Mouse (Mus musculus) retina, postnatal 7 days (tissue): ENCODE measurements around the gene Ntmt1.

Experiments used
- DNase-seq: peaks from one replicate; pipeline ENCODE4 v3.0.0-alpha.2; 2012; ENCODE audit warnings: low read depth, low spot score

Ntmt1 gene

GRCm38 (mm10) chr2:30864968-30865381 is 57.3 kb downstream of the Ntmt1 start:
- no peak for DNase-seq

- DNase-seq: no peak
These were observed 57.8 kb downstream of the Ntmt1 start for GRCm38 (mm10) chr2:30865426-30865825.

- DNase-seq: no peak
These were observed 63.2 kb downstream of the Ntmt1 start for GRCm38 (mm10) chr2:30870863-30871262.
